Mouse (Mus musculus): ENCODE results near the gene Dusp14.

The Dusp14 gene

DNA sequence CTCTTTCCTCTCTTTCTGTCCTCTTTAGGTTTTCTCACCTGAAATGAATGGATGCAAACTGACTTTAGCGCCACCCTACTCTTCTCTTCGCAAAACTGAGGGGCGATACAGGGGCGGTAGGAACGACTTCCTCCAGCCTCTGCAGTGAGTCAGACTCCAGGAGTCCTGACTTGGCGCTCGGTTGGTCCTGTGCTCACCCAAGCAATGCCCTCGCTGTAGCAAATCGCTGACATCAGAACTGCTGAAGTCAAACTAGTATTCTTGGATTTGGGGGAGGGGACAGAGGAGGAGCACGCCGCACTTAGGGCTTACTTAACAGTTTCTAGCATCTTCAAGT is at the start of gene Dusp14:
Gene Dusp14 (minus strand): TSS at position 228 of the 337 bp plus-strand sequence.
- DNase-seq (ENCODE audit: low read depth, low spot score), result no peak

DNA sequence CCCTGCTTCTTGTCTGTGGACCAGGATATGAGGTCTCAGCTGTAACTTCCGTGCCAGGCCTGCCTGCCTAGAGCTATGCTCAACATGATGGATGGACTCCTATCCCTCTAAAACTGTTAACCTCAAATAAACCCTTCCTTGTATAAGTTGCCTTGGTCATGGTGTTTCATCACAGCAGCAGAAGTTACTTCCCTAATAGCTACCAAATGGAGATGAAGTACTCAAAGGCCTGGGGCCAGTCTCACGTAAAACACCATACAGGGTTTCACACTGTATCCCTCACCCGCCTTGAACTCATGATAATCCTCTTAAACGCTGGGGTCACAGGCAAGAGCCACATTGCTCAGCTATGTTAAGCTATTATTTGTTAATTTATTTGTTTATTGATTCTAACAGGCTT is 48.4 kb upstream of the Dusp14 start:
- DNase-seq (ENCODE audit: low read depth, low spot score), result no peak

DNA sequence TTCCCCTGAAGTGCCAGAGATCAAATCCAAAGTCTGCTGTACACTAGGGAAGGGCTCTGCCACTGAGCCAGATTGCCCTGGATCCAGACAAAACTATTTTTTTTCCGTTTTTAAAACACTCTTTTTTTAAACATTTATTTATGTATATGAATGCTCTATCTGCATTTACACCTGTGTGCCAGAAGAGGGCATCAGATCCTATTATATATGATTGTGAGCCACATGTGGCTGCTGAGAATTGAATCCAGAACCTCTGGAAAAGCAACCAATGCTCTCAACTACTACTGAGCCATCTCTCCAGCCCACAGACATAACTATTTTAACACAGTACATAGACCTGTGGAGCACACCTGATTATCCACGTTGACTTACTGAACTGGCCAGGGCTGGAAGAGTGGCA is 47.2 kb upstream of the Dusp14 start:
- no peak for DNase-seq (ENCODE audit: low read depth, low spot score)

DNA sequence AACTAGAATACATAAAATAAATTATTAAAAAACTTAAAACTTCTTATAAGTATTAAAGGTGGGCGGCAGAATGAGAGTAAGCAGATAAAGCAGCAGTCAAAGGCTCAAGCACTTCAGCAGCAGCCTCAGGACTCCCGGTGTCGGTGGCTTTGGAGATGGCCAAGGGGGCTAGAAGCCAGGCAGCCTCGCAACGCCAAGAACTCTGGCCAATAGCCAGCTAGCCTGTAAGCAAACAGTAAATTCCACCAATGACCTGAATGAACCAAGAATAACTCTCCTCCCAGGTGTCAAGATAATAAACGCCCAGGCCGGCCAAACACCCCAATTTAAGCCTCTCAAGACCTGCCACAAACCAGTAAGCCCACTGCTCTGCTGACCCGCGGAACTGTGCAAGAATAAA is 46.6 kb upstream of the Dusp14 start:
- no peak for DNase-seq (ENCODE audit: low read depth, low spot score)

DNA sequence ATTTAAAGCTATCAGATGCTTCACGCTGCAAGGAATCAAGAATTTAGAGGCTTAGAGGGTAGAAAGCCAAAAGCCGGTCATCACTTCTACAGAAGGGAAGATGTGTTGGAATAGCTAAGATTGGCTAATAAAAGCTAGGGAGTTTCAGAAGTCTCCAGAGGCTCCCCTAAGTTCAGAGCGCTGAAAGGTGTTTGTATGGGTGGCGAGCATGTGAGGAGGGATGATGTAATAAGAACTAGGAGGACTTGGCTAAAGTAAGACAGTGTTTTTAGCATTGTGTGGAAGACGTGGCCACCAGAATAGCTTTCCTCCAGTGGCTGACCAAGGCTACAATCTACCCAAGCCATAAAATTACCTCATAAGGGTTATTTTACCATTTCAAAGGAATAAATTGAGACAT is 44.6 kb upstream of the Dusp14 start:
- no peak for DNase-seq (ENCODE audit: low read depth, low spot score)

DNA sequence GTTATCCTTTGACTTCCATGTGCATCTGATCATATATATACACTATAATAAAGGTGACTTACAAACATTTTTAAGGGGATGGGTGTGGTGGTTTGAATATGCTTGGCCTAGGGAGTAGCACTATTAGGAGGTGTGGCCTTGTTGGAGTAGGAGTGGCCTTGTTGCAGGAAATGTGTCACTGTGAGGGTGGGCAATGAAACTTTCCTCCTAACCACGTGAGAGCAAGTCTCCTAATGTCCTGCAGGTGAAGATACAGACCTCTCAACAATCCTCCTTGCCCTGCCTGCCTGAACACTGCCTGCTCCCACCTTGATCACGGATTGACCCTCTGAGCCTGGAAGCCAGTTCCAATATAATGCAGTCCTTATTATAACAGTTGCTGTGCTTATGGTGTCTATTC is 38.1 kb upstream of the Dusp14 start:
- DNase-seq (ENCODE audit: low read depth, low spot score), result no peak

DNA sequence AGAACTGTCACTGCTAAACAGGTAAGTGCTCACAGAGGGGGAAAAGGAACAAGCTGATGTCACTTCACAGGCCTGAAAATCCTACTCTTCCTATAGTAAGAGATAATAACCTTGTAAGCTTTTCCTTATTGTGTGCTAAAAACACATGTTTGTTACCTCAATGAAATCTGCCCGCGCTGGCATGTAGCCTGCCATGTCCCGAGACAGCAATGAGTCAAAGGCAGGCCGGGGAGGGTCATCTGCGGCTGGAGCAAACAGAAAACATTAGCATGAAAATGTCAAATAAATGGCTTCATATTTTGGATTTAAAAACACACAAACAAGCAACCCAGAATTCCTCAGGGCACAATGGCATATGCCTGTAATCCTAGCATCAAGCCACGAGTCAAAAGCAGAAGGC is 35.0 kb upstream of the Dusp14 start:
- no peak for DNase-seq (ENCODE audit: low read depth, low spot score)

DNA sequence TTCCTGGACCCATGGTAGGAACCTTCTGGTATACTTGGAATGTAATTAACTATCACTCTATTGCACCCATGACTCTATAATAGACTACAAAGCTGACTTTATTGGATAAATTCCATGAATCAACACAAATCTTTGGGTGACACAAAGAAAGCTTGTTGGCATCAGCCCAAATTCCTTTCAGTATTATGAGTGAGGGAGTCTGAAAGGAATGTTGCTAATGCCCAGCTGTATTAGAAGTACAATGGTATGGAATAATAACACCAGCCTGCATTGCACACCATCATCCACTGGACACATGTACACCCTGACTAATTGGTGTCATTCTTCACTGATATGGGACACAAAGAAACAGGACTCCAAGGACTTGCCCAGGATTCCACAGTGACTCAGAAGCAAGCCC is 32.1 kb upstream of the Dusp14 start:
- DNase-seq (ENCODE audit: low read depth, low spot score), result no peak

DNA sequence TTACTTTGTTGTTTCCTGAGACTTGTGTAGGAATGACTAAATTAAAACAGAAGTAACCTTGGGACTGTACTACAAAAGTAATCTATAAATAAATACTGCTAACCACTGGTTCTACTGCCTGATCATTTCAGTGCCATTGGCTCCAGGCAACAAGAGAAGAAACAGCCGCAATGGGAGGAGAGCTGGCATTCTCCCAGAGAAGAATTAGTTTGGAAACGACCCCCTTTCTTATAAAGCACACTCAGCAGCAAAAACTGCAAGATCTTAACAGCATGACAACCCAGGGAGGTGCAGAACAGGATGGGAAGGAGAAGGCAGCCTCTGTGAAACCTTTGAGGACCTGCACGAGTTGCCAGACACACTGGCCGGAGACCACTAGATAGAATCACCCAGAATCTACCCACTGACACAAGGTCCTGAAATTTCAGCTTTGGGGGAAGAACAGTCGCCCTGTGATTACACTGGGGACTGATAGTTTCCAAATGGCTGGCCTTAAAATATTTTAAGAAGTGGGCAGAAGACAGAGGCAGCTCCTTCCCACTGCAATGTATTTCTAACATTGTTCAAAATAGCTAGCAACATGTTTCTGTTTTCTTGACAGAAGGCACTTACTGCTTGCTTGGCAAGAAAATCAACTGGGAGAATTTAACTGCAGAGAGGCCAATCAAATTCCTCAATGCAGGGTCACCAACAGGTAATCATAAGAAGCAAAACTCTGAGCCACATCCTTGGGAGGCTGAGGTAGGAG is 28.4 kb upstream of the Dusp14 start:
- no peak for DNase-seq (ENCODE audit: low read depth, low spot score)

DNA sequence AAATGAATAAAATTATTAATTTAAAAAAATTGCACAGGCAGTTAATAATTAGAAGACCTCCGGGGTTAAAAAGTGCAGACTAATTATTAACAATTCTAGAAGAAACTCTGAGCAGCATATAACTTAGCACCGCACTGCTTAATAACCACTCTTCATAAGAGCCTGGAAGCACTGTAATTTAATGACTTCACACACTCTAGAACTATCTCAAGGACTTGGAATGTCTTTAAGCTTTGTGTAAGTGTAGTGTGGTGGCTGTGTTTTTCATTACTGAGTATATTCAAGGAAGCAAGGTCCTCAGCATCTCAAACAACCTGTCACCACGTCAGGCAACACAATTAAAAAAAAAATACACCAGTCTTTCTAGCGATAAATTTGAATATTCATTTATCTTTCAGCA is 26.0 kb upstream of the Dusp14 start:
- no peak for DNase-seq (ENCODE audit: low read depth, low spot score)

DNA sequence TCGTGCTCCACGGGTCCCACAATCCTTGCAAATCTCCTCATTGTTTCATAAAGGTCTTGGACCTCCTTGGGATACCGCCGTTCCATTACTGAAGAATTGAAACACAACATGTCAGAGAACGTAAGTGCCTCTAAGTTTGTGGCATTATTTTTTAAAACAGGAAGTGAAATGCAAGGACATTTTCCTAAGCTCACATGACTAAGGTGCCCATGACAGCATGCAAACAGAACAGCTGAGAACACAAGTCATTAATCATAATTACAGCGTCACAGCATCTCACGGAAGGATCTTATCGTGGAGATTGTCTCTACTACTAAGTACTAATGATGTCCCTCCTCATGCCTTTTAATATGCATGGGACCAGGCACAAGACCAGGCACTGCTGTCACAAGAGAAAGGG is 21.5 kb upstream of the Dusp14 start:
- DNase-seq (ENCODE audit: low read depth, low spot score), result no peak

DNA sequence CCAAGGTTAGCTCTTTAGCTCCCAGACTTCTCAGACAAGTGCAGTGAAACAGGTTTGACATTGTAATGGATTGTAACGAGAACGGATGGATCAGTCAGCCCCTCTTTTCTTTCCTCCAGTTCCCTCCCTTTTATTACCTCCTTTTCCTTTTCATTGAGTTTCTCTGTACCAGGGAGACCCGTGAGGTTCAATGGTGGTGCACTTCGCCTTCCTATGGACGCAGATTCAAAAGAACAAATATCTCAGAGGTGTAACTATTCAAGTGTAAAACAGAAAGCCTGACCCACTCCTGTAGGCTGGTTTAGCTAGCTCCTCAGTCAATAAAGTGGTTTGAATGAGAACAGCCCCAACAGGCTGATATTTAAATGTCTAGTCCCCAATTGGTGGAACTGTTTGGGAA is 12.8 kb upstream of the Dusp14 start:
- DNase-seq (ENCODE audit: low read depth, low spot score), result no peak

DNA sequence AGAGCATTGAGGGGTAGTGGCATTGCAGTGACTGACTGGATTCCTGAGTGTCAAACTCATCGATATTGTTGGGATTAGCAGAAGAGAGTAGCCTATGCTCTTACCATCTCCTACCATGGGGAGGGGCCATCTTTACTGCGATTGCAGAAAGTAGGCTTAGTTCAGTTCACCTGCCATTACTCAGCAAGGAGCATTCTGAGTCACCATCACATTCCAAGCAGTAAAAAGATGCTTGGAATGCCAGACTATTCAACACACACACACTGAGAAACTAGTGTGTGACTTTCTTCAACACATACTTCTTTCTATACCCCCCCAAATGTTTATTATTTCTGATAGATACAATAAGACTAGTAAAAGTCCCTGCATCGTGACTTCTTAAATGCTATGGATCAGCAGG is 11.3 kb upstream of the Dusp14 start:
- DNase-seq (ENCODE audit: low read depth, low spot score), result no peak

DNA sequence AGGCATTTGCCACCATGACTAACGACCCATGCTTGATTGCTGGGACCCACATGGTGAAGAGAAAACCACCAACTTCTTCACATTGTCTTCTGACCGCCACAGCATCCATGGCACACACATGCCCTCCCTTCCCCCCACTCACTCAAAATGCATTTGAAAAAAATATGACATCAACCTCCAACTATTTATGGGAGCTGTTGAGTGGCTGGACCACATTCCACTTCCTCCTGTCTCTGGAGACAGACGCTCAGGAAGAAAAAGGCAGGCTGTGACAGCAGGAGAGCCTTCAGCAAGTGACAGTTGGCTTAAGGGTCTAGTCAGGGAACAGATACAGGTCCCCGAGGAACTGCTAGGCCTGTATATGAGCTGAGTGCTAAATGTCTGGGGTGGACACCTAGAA is 10.8 kb upstream of the Dusp14 start:
- no peak for DNase-seq (ENCODE audit: low read depth, low spot score)

DNA sequence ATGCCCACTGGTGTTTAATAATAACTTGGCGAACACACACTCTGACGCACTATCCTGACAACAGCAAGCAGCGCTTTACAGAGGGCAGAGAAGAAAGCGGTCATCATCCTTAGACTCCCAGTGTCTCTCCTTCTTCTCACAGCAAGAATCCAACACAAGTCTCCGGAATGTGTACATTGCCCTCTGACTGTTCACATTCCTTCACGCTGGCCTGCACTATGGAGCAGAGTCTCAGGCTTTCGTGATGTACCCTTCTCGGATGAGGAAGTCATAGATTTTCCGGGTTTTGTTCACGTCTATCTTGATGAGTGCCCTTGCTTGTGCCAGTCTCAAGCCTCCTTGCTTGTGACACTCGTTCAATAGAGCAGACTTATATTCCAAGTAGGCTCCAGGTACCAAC is 10.3 kb upstream of the Dusp14 start:
- DNase-seq (ENCODE audit: low read depth, low spot score), result no peak

DNA sequence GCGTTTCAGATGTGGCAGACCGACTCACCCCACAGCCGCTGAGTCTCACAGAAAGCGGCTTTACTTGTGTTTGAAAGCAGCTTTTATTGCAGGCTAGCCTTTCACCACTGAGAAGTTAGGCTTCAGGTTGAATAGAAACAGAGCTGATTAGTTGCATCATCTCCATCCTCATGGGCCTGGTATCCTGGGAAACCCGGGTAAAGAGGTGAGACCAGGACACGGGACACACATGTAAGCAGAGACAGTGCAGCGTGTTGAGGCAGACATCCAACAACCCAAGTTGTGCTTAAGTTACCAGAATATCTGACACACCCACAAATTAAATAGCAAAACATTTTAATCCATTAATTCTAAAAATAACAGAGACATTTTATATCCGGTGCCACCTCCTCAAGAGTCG is 9.5 kb upstream of the Dusp14 start:
- DNase-seq (ENCODE audit: low read depth, low spot score), result no peak

DNA sequence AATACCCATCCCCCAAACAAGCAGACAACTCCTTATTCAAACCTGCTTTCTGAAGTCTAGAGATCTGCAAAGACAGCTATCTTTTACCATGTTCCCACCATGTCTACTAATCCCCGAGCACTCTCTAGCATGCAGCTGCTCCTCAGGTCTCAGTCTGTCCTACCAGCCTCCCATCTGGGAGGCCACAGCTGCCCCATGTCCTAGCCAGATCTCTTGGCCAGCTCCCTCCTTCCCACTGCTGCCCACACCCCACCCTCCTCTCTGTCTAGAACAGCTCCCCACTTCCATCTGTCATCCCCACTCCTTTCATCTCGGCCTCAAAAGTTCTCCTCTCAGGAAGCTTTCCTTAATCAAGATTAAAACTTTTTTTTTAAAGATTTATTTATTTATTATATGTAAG is 7.9 kb upstream of the Dusp14 start:
- DNase-seq (ENCODE audit: low read depth, low spot score), result no peak

DNA sequence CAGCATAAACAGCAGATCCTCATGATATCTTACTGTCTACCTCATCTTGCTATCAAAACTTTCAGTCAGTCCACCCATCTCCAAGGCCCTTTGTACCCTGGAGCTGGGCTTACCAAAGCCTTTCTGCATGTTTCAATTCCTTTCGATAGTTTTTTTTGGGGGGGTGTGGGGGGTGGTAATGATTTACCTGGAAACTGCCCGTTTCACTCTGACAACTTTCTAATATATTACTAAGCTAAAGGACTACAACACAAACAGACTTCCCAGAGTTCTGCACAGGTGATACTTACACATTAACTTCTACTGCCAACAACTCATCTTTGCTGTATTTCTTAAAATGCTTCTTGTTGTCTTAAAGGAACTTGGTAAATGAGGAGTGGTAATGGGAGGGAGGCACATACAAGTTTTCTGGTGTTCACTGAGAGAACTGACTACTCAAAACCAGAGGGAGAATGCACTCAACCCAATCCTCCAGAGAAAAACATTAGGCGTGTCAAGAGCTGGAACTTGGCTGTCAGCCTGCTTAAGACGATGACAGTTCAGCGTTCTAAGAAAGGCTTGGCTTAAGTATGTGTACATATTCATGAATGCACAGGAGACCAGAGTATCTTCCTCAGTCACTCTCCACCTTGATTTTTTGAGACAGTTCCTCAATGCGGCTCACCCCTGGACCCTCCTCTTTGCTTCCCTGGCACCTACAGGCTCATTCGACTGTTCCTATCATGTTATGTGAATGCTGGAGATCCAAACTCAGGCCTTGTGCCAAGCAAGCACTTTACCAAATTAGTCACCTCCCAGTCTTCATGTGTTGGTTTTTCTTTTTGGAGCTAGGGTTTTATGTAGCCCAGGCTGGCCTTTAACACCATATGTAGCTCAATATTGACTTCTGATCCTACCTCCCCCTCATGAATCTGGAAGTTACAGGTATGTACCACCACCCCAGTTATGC is 5.0 kb upstream of the Dusp14 start:
- no peak for DNase-seq (ENCODE audit: low read depth, low spot score)

DNA sequence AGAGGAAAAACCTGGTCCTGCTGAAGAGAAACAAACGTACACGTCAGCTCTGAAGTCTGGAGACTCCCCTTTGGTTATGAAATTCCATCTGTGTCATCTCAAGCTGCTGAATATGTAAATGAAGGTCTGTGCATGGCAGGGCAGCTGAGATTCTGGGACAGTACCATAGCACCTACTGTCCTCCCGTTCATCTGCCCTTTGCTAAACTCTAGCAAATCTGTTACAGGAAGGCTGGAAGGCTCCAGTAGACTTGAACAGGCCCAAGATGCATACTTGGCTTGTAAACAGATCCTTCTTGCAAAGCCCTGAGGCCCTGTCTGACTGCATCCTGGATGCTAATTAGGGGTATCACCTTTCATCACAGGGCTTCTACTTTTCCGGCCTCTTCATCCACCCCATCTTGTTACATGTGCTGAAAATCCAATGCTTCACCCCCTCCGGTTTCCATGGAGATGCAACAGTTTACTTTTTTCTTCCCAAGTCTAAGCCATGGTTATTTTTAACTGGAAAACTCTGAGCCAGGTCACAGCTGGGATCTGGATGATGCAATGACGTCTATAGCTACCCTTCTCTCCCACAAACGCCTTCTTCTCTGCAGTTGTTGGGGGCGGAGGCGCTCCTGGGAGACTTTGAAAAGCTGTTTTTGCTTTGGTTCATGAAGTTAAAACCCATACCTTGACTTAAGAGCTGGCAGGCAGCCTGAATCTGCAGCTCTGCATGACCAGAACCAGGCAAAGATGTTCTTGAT is 4.0 kb upstream of the Dusp14 start:
- no peak for DNase-seq (ENCODE audit: low read depth, low spot score)

DNA sequence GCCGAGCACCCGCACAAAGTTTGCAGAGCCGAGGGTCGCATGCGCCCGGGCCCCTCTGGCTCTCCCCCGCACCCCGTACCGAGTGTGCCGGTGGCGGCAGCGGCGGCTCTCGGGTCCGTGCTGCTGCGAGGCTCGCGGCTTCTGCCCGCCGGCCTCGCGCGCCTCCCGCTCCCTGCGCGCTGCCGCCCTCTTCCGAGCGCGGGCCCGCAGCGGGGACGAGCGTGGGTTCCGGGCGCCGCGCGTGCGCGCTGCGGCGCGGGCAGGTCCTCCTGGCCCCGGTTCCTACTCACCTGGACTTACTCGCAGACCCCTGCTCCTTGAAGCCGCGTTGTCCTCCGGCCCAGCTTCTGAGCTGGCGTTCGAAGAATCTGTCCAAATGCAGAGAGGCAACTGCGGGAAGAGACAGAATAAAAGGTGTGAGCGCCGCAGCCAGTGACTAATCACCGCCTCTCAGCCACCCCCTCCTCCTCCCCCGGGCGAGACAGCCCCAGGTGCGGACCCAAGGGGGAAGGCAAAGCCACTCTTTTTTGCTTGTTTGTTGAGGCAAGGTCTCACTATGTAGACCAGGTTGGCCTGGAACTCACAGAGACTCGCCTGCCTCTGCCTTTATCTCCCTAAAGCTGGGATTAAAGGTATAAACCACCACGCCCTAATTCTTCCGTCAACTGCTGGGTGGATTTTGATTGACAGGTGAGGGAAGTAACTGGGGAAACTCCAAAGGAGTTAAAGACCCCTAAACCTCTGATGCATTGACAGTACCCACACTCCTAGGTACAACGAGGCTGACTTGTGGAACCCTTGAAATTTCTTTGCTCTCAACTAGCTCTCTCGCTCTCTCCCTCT is 649 bp downstream of the Dusp14 start:
- no peak for DNase-seq (ENCODE audit: low read depth, low spot score)

DNA sequence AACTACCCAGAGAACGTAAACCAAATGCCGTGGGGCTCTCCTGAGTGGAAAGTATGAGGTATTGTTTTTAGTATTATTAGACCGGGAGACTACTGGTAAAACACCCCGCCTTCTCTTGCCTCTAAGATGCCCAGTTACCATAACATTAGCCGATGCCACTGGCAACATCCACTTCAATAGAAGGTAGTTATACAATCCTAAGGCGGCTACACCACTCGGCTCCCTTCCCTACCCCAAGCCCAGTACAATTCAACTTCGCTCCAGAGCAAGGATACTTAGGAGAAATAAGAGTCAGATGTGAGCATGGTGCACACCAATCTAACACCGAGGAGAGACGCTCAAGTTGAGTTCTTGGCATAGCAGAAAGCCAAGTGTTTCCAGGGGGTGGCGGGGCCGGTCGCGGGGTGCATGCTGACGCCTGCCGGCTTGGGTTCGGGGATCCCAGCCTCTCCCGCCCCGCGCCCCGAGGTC is 1.3 kb downstream of the Dusp14 start:
- DNase-seq (ENCODE audit: low read depth, low spot score), result no peak

Measured in brain, embryonic 18.5 days (tissue).